Mouse (Mus musculus): ENCODE measurements around the gene Bcl2a1c. TPM values are rescaled to one million over a fixed set of nuclear protein-coding genes. Genes with fewer than 3 reads are reported as not detected.
"Not testable (repeated sequence)": the region's sequence is repeated elsewhere in the genome, so short reads cannot be mapped to it uniquely, and the experiment has no call there.

The Bcl2a1c gene
- polyA plus RNA-seq, 2 experiments, result not detected

GRCm38 (mm10) chr9:114367783-114368470, 38.0 kb downstream of the Bcl2a1c start:
- Histone ChIP-seq H3K9me3 (ENCODE audit: control insufficient read depth, low read length) (no peaks in the 10 kb centered on the region), H3K4me2 (ENCODE audit: low read depth) (peak overlapping the region; percentile 58), H3K4me1 (replicated peaks; ENCODE audit: control insufficient read depth in 2 of 2, insufficient read depth in 2 of 2, low read length in 1 of 2) (0 out of 4 replicates have a peak, but pooled peaks cover 0 to 2% of the 10 kb centered on the region in 2 experiments), H3K9ac (replicated peaks) (no peak overlapping the region; the same call in 1 of the 2 replicates), H3K4me3 (ENCODE audit: insufficient read depth in 1 of 2, low read depth in 2 of 2, low read length in 2 of 2) (peak overlapping the region; percentile 33 to 43), H3K36me3 (replicated peaks; ENCODE audit: control insufficient read depth, insufficient read depth, low read depth) (no peaks in the 10 kb centered on the region), H3K27me3 (ENCODE audit: control insufficient read depth, insufficient read depth, low read length) (no peaks in the 10 kb centered on the region), H3K27ac (no peak overlapping the region)
- WGBS (ENCODE audit: insufficient replicate concordance), result under 1% methylated on average over 48 of the region's 48 CpGs
- DNase-seq (ENCODE audit: low read depth in 3 of 3, low spot score in 3 of 3), result no peak
- TF ChIP-seq EP300 (IDR thresholded peaks at IDR 0.05; ENCODE audit: low read depth), result no peak
- TF ChIP-seq CTCF (IDR thresholded peaks at IDR 0.05; ENCODE audit: low read depth), result no peak
- peak; percentile 74; the same call in 1 of the 2 replicates for ATAC-seq (ENCODE audit: insufficient read depth)

GRCm38 (mm10) chr9:114368471-114368858, 38.5 kb downstream of the Bcl2a1c start:
- H3K9ac ChIP-seq (replicated peaks), result no peak overlapping the region
- H3K4me1 ChIP-seq (replicated peaks; ENCODE audit: control insufficient read depth in 2 of 2, insufficient read depth in 2 of 2, low read length in 1 of 2), result 0 out of 4 replicates have a peak, but pooled peaks cover 0 to 2% of the 10 kb centered on the region in 2 experiments
- TF ChIP-seq EP300 (IDR thresholded peaks at IDR 0.05; ENCODE audit: low read depth) (no peak), CTCF (IDR thresholded peaks at IDR 0.05; ENCODE audit: low read depth) (no peak)
- no peaks in the 10 kb centered on the region for H3K9me3 ChIP-seq (ENCODE audit: control insufficient read depth, low read length)
- H3K27ac ChIP-seq, result no peak overlapping the region
- peak; percentile 25; the same call in 1 of the 2 replicates for ATAC-seq (ENCODE audit: insufficient read depth)
- no peaks in the 10 kb centered on the region for H3K36me3 ChIP-seq (replicated peaks; ENCODE audit: control insufficient read depth, insufficient read depth, low read depth)
- DNase-seq (ENCODE audit: low read depth in 3 of 3, low spot score in 3 of 3), result no peak
- peak overlapping the region; percentile 33 to 43 for H3K4me3 ChIP-seq (ENCODE audit: insufficient read depth in 1 of 2, low read depth in 2 of 2, low read length in 2 of 2)
- H3K27me3 ChIP-seq (ENCODE audit: control insufficient read depth, insufficient read depth, low read length), result no peaks in the 10 kb centered on the region
- WGBS (ENCODE audit: insufficient replicate concordance), result 12% methylated on average over 12 of the region's 12 CpGs
- H3K4me2 ChIP-seq (ENCODE audit: low read depth), result peak overlapping the region; percentile 58

- DNase-seq (ENCODE audit: low read depth in 3 of 3, low spot score in 3 of 3); H3K27ac ChIP-seq; H3K9ac ChIP-seq (replicated peaks); H3K27me3 ChIP-seq (ENCODE audit: control insufficient read depth, insufficient read depth, low read length); ATAC-seq (ENCODE audit: insufficient read depth); H3K9me3 ChIP-seq (ENCODE audit: control insufficient read depth, low read length); H3K4me2 ChIP-seq (ENCODE audit: low read depth); H3K36me3 ChIP-seq (replicated peaks; ENCODE audit: control insufficient read depth, insufficient read depth, low read depth); H3K4me3 ChIP-seq (ENCODE audit: insufficient read depth in 1 of 2, low read depth in 2 of 2, low read length in 2 of 2); H3K4me1 ChIP-seq (replicated peaks; ENCODE audit: control insufficient read depth in 2 of 2, insufficient read depth in 2 of 2, low read length in 1 of 2): not testable (repeated sequence)
- 48% methylated on average over 5 of the region's 5 CpGs for WGBS (ENCODE audit: insufficient replicate concordance)
- peak; percentile 25; the same call in 1 of the 2 replicates for TF ChIP-seq CTCF (IDR thresholded peaks at IDR 0.05; ENCODE audit: low read depth)
Measured at GRCm38 (mm10) chr9:114369389-114369788, 39.5 kb downstream of the Bcl2a1c start.

- not testable (repeated sequence) for ATAC-seq (ENCODE audit: insufficient read depth)
- TF ChIP-seq CTCF (IDR thresholded peaks at IDR 0.05; ENCODE audit: low read depth), result peak; percentile 53
Measured at GRCm38 (mm10) chr9:114371717-114372116, 41.8 kb downstream of the Bcl2a1c start.

GRCm38 (mm10) chr9:114375276-114375962, 45.5 kb downstream of the Bcl2a1c start:
- TF ChIP-seq CTCF (IDR thresholded peaks at IDR 0.05; ENCODE audit: low read depth), result no peak
- TF ChIP-seq EP300 (IDR thresholded peaks at IDR 0.05; ENCODE audit: low read depth), result no peak
- Histone ChIP-seq H3K9ac (replicated peaks) (no peak overlapping the region), H3K4me1 (replicated peaks; ENCODE audit: control insufficient read depth in 2 of 2, insufficient read depth in 2 of 2, low read length in 1 of 2) (no peaks in the 10 kb centered on the region), H3K4me3 (ENCODE audit: insufficient read depth in 1 of 2, low read depth in 2 of 2, low read length in 2 of 2) (no peak overlapping the region), H3K4me2 (ENCODE audit: low read depth) (no peak overlapping the region), H3K9me3 (ENCODE audit: control insufficient read depth, low read length) (no peaks in the 10 kb centered on the region), H3K27ac (no peak overlapping the region), H3K27me3 (ENCODE audit: control insufficient read depth, insufficient read depth, low read length) (no peaks in the 10 kb centered on the region), H3K36me3 (replicated peaks; ENCODE audit: control insufficient read depth, insufficient read depth, low read depth) (no peaks in the 10 kb centered on the region)
- ATAC-seq (ENCODE audit: insufficient read depth) (no peak), DNase-seq (ENCODE audit: low read depth in 3 of 3, low spot score in 3 of 3) (no peak)
- 63% methylated on average over 10 of the region's 10 CpGs for WGBS (ENCODE audit: insufficient replicate concordance)

More at GRCm38 (mm10) chr9:114371717-114372116, 41.8 kb downstream of the Bcl2a1c start:
- not testable (repeated sequence) for H3K27me3 ChIP-seq (ENCODE audit: control insufficient read depth, insufficient read depth, low read length); H3K27ac ChIP-seq; H3K9me3 ChIP-seq (ENCODE audit: control insufficient read depth, low read length); H3K4me1 ChIP-seq (replicated peaks; ENCODE audit: control insufficient read depth in 2 of 2, insufficient read depth in 2 of 2, low read length in 1 of 2); DNase-seq (ENCODE audit: low read depth in 3 of 3, low spot score in 3 of 3); H3K4me2 ChIP-seq (ENCODE audit: low read depth); H3K4me3 ChIP-seq (ENCODE audit: insufficient read depth in 1 of 2, low read depth in 2 of 2, low read length in 2 of 2); H3K9ac ChIP-seq (replicated peaks); H3K36me3 ChIP-seq (replicated peaks; ENCODE audit: control insufficient read depth, insufficient read depth, low read depth)
- WGBS (ENCODE audit: insufficient replicate concordance), result 29% methylated on average over 5 of the region's 5 CpGs

All from liver, embryonic 14.5 days (tissue).